Mouse (Mus musculus): ENCODE data around the gene Plxna4.

DNA sequence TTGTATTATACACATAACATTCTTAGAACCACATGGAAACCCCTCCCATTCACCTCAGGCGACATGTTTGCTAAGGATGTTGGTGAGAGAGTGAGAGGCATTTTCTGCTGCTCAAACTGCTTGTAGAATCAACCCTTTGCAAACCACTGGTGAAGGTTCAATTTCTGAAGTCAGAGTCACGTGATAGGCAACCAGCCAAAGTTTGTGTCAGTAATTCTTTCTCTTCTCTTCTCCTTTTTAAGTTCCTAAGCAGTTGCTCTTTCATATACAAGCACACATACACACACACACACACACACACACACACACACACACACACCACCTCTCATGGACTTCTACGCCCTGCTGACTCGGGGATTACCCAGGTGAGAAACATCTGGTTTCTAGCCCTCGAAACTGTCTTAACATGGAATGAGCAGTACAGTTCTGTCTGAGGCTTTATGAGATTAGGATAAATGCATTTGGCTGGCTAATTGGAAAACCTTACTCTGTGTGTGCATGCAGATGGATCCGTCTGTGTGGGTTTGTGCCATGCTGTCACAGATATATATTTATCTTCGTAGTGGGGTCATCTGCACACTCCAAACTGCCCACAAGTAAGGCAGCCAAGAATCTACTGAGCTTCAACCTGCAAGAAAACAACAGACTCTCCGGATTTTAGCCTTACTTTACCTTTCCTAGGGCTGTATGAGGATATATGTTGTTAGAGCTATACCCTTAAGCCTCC is 138.6 kb downstream of the Plxna4 start:
- no peak for TF ChIP-seq HCFC1 (IDR thresholded peaks at IDR 0.05; ENCODE audit: low read depth, low read length)
- TF ChIP-seq CHD2 (IDR thresholded peaks at IDR 0.05; ENCODE audit: low read length) = no peak
- no peak for TF ChIP-seq EP300 (IDR thresholded peaks at IDR 0.05; ENCODE audit: low read length)
- no peak for TF ChIP-seq POLR2A (IDR thresholded peaks at IDR 0.05; ENCODE audit: low read depth, low read length)
- TF ChIP-seq CTCF (conservative IDR thresholded peaks at IDR 0.05 in 1 of 2, IDR thresholded peaks at IDR 0.05 in 1 of 2; ENCODE audit: low read depth in 2 of 2, low read length in 2 of 2) = no peak
- TF ChIP-seq MAFK (IDR thresholded peaks at IDR 0.05; ENCODE audit: insufficient replicate concordance, low read length) = no peak
- peak; percentile 66 for TF ChIP-seq BHLHE40 (IDR thresholded peaks at IDR 0.05; ENCODE audit: low read depth, low read length)
- TF ChIP-seq RAD21 (IDR thresholded peaks at IDR 0.05; ENCODE audit: low read depth, low read length) = no peak
